Mouse (Mus musculus): ENCODE data around the gene Ccdc62. TPM values are rescaled to one million over a fixed set of nuclear protein-coding genes. Genes with fewer than 3 reads are reported as not detected.

Ccdc62 gene
- total RNA-seq, 2 experiments from 2014 or later, result 1.1 to 1.6 TPM

GRCm38 (mm10) chr5:124015727-124016126, 85.2 kb downstream of the Ccdc62 start:
- intact Hi-C loops (cut with DNase I), result no loop called here
- DNase-seq, result no peak

- no peak for DNase-seq
- intact Hi-C loops (cut with DNase I), result no loop called here
Observed at GRCm38 (mm10) chr5:124016291-124016821, 85.9 kb downstream of the Ccdc62 start.

- intact Hi-C loops (cut with DNase I), result no loop called here
- DNase-seq, result no peak
Observed at GRCm38 (mm10) chr5:124017941-124018340, 87.5 kb downstream of the Ccdc62 start.

- intact Hi-C loops (cut with DNase I), result no loop called here
- DNase-seq, result no peak
Observed at GRCm38 (mm10) chr5:124018651-124019050, 88.2 kb downstream of the Ccdc62 start.

Small RNA genes lying within 50 kb of the gene (microRNA-seq; reads per million reads assigned to microRNA genes)
- gene Mir7032, result 0 reads per million in 2 experiments

Other genes with a start within 250 kb of the Ccdc62 start
- 100 to 1,000 TPM; 264 to 276 TPM for gene Clip1, start 246.1 kb upstream of the Ccdc62 start, total RNA-seq (2021)
- gene Zcchc8, start 209.6 kb upstream of the Ccdc62 start, total RNA-seq (2021), result 10 to 100 TPM in 1 of 2 experiments, 1 to 10 TPM in 1; 9.9 to 17.6 TPM
- 10 to 100 TPM; 30.2 to 40.5 TPM for gene Rsrc2, start 181.3 kb upstream of the Ccdc62 start, total RNA-seq (2021)
- gene Kntc1, start 181.0 kb upstream of the Ccdc62 start, total RNA-seq (2021), result under 1 TPM; 0.69 to 0.92 TPM
- under 1 TPM in 1 of 2 experiments, not detected in 1; 0.22 TPM for gene Hcar2, start 65.2 kb upstream of the Ccdc62 start, total RNA-seq (2021)
- gene Hcar1, start 50.7 kb upstream of the Ccdc62 start, total RNA-seq (2021), result under 1 TPM in 1 of 2 experiments, not detected in 1; 0.54 TPM
- gene Denr, start 23.5 kb upstream of the Ccdc62 start, total RNA-seq (2021), result 10 to 100 TPM; 40.7 to 42.5 TPM
- gene Gm43518, start 3.3 kb upstream of the Ccdc62 start, total RNA-seq (2021), result under 1 TPM in 1 of 2 experiments, not detected in 1; 0.47 TPM
- gene Hip1r, start 42.9 kb downstream of the Ccdc62 start, total RNA-seq (2021), result 1 to 10 TPM; 7.2 to 8.1 TPM
- 1 to 10 TPM; 4.7 to 4.8 TPM for gene Vps37b, start 101.6 kb downstream of the Ccdc62 start, total RNA-seq (2021)
- gene Abcb9, start 165.1 kb downstream of the Ccdc62 start, total RNA-seq (2021), result 1 to 10 TPM; 8.1 to 8.8 TPM
- 10 to 100 TPM; 10.5 to 10.6 TPM for gene Ogfod2, start 181.6 kb downstream of the Ccdc62 start, total RNA-seq (2021)
- gene Arl6ip4, start 185.4 kb downstream of the Ccdc62 start, total RNA-seq (2021), result 10 to 100 TPM; 42.8 to 47.6 TPM

Data from gastrocnemius, postnatal 36 days (tissue).